Mouse (Mus musculus): ENCODE data around the gene Fam53b.

DNA sequence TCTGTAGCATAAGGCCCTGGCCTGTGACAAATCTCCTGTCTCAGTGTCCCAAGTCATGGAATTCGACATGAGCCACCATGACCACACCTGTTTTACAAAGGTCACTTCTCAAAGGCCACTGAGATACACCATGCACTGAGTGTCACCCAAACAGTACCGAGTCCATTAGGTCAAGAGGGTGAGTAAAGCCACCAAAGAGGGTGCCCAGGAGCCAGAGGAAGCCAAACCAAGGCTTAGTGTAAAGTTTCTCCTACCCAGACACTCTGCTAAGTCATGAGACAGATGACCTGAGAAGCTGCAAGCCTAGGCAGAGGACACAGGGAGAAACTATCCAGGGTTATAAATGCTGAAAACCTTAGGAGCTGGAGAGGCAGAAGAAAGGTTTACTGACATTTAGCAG lies 52.3 kb downstream of the Fam53b start:
- TF ChIP-seq CTCF (IDR thresholded peaks at IDR 0.05; ENCODE audit: extremely low read depth, insufficient read depth, insufficient read length, insufficient replicate concordance) (no peak), POLR2A (IDR thresholded peaks at IDR 0.05; ENCODE audit: low read depth, low read length) (no peak)
